Mouse (Mus musculus) heart, adult 2 months (tissue): ENCODE measurements at regions not wholly inside any gene's neighbourhood (a gene's known extent, or its start where the extent isn't known, plus 50 kb on each side); places are given as distances from the start of the nearest gene placed in this dataset.

Experiments
- CTCF ChIP-seq: fragments of 200-600 bp; IDR thresholded peaks from 2 replicates; pipeline ENCODE4 v1.8.1; 2022; ENCODE audit warnings: antibody characterized with exemption, mild to moderate bottlenecking, moderate library complexity
- EP300 ChIP-seq: fragments of 200-500 bp; IDR thresholded peaks from 2 replicates; pipeline ENCODE4 v1.6.1; 2011; ENCODE audit warnings: low read depth, low read length, control low read depth; ENCODE audit not compliant: insufficient read depth
- POLR2A ChIP-seq: fragments of 200-500 bp; IDR thresholded peaks from 2 replicates; pipeline ENCODE4 v1.6.1; 2011; ENCODE audit warnings: mild to moderate bottlenecking, low read depth, low read length, control low read depth; ENCODE audit not compliant: insufficient read depth

- TF ChIP-seq POLR2A, result no peak
- TF ChIP-seq EP300, result no peak
- no peak for TF ChIP-seq CTCF
Observed at GRCm38 (mm10) chr1:184444189-184444588, 288.2 kb downstream of the Hlx start.
